Mouse (Mus musculus) urinary bladder, postnatal 0 days (tissue): Measurements from ENCODE around the gene Gnb5. TPM values are rescaled to one million over a fixed set of nuclear protein-coding genes. Genes with fewer than 3 reads are reported as not detected.

Experiments used
- polyA plus RNA-seq: library from polyadenylated mRNA; unstranded; fragments of >200 nt; fragmentation: Nextera tagmentation; extraction: Ambion mirVana; gene quantifications from 2 replicates; pipeline ENCODE4 v1.2.1, GENCODE M21; 2015

Gene Gnb5
- polyA plus RNA-seq: 19.4 and 20.2 TPM in 2 replicates

GRCm38 (mm10) chr9:75306126-75306898 lies at the start of gene Gnb5:
Gnb5 (plus strand) TSS chr9:75306288.

GRCm38 (mm10) chr9:75347458-75347857 lies 41.4 kb downstream of the Gnb5 start, which contains the start of gene Bcl2l10:
Bcl2l10 (plus strand) TSS chr9:75347758.

Other genes starting within 250 kb of the Gnb5 start
- 10.9 and 11.4 TPM in 2 replicates for gene Myo5a, start 235.3 kb upstream of the Gnb5 start, polyA plus RNA-seq
- 1.5 TPM in 2 replicates for gene Myo5c, start 74.3 kb upstream of the Gnb5 start, polyA plus RNA-seq
- gene Bcl2l10, start 41.5 kb downstream of the Gnb5 start, polyA plus RNA-seq: not detected in 2 replicates
- gene Mapk6, start 103.7 kb downstream of the Gnb5 start, polyA plus RNA-seq: 46.9 and 56.9 TPM in 2 replicates
- 17.3 and 19.5 TPM in 2 replicates for gene Leo1, start 135.2 kb downstream of the Gnb5 start, polyA plus RNA-seq